Mouse (Mus musculus): ENCODE results near the gene Gramd2. TPM values are rescaled to one million over a fixed set of nuclear protein-coding genes. Genes with fewer than 3 reads are reported as not detected.

Gene Gramd2
- total RNA-seq, 2 experiments from 2014 or later = 0.27 TPM; not detected in 1

Other genes starting within 250 kb of the Gramd2 start
- 100 to 1,000 TPM in 1 of 2 experiments, 10 to 100 TPM in 1; 90.4 to 100 TPM for gene Arih1, start 193.5 kb upstream of the Gramd2 start, total RNA-seq (2021)
- 10 to 100 TPM; 21.6 to 29.0 TPM for gene Hexa, start 140.6 kb upstream of the Gramd2 start, total RNA-seq (2021)
- gene Tmem202, start 140.3 kb upstream of the Gramd2 start, total RNA-seq (2021) = under 1 TPM in 1 of 2 experiments, not detected in 1; 0.94 TPM
- gene Celf6, start 102.2 kb upstream of the Gramd2 start, total RNA-seq (2021) = not detected
- 10 to 100 TPM; 18.6 to 20.3 TPM for gene Parp6, start 62.9 kb upstream of the Gramd2 start, total RNA-seq (2021)
- 1,000 to 10,000 TPM; 2,850 to 2,853 TPM for gene Pkm, start 23.8 kb upstream of the Gramd2 start, total RNA-seq (2021)
- gene Senp8, start 70.6 kb downstream of the Gramd2 start, total RNA-seq (2021) = 1 to 10 TPM; 8.9 to 9.2 TPM
- gene Myo9a, start 70.8 kb downstream of the Gramd2 start, total RNA-seq (2021) = 1 to 10 TPM; 7.8 to 9.6 TPM